Mouse (Mus musculus) cerebellum, postnatal 25 days (tissue): ENCODE measurements around the gene Bhlhe40.

Source experiments
- DNase-seq, 2 experiments: peaks; one replicate each; pipeline ENCODE4 v3.0.0; 2021; ENCODE audit warnings: mixed read lengths in 2 of 2

Gene Bhlhe40

DNA sequence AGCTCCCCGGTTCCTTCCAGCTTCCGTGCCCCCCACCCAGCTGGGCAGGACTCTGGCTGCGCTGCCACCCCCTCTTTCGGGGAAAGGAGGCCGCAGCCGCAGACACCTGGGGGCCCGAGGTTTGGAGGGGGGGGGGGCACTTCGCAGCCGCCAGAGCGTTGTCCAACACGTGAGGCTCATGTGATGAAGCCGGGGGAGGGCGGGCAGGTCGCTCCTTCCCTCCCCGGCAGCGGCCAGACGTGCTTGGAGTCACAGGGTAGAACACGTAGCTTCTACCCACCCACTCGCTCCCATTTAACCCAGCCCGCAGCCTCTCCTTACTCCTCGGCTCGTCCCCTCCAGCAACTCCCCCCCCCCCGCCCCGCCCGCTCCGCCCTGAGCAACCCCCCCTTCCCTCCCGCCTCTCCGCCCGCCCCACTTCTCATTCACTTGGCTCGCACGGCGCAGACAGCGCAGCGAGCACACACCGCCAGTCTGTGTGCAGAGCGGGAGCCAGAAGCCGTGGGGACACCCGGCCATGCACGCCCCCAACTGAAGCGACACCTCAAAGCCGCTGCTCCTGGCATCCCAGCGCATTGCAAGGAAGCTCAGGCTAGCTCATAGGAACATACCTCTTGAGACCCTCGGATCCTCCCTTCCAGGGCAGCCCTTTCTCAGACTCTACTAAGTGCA lies at the start of gene Bhlhe40:
Bhlhe40 (plus strand) TSS at position 424 of the 672 bp plus-strand sequence.
- peak; percentile 90 to 94 for DNase-seq

DNA sequence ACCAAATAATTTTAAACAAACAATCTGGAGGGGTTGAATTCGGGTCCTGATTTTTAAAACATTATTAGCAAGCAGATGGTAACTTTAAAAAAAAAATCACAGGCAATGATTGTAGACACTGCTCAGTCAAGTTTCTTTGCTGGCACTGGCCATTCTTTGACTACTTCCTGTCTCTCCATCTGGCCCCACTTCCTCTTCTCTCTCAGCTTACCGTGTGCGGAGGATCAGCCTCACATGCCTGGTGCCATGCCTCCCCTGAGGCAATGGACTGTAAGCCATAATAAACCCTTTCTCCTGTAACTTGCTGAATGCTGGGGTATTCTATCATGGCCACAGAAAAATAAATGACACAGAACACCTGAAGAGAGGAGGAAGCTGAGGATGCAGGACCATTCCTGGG lies 48.8 kb upstream of the Bhlhe40 start:
- DNase-seq: no peak

GRCm38 (mm10) chr6:108618025-108618424 lies 42.4 kb upstream of the Bhlhe40 start:
- DNase-seq: no peak

DNA sequence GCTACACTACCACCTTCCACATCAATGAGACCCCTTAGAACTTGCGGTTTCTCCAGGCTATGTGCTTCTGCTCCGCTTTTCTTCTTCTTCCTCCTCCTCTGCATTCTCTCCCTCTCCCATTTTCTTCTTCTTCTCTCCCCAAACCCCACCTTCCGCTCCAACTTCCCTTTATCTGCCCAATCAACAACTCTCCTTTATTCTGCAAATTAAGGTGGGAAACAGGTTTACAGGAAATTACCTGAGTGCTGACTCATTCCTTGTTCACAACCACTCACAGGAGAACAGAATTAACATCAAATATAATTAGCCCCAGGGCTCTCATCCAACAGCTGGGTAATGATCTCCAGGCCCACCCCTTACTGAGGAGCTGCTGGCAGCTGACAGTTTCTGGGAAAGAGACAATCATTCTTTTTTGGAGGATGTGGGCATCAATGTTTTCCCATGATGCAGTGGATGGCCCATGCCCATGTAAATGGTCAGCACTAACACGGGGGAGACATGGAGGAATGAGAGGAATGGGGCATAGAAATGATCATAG lies 37.3 kb upstream of the Bhlhe40 start:
- DNase-seq: no peak

DNA sequence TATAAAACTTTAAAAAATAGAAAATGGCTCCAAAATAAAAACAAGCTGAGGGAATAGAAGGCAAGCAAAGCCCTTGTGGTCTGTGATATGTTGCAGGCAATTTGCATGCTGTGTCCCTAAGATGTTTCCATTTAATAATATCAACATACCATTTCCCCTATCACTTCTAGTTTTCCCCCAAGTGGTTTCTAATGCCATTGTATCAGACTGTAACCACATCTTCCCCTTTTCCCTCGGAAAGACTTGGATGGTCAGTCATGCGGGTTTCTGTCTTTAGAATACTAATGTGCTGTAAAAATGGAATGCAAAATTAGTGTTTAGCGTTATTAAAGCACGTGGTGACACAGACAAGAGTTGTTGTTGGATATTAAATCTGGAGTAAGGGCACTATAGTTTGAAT lies 35.5 kb upstream of the Bhlhe40 start:
- no peak for DNase-seq

DNA sequence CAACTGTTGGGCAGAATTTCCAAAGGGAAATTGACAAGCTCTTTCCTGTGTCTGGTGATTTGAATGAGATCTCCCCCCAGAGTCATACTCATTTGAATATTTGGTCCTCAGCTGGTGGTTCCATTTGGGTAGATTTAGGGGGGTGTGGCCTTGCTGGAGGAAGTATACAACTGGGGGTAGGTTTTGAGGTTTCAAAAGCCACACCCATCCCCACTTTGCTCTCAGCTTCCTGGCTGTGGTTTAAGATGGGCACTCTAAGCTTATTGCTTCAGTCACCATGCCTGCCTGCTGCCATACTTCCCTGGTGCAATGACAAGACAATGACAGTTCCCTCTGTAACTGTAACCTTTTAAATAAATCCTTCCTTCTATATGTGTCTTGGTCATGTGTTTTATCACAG lies 29.7 kb upstream of the Bhlhe40 start:
- no peak for DNase-seq

DNA sequence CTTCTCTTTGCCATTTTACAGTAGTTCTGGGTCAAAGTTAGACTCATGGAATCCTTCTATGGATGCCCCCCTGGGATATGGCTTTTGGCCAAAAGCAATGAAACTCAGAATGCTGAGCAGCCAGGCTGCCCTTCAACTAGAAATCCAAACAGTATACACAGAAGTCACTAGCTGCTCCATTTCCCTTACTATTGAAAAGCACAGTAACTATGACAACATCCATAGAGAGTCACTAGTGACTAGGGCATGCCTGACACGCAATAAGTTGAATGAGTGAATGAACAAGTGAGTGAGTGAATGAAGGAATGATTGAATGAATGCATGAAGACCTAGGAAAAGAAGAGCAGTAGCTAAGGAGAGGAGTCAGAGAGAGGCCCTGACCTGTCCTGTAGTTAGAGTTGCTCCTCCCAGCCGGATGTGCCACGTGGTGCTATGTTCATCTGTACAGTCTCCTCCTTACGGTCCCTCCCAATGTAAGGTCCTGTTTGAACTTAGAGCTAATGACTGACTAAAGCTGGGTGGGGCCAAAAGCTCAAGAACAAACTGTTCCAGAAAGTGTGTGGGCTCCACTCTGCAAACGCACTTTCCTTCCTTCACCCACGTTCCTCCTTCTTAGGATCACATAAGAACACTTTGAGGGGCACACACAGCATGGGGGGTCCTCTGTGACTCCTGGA lies 22.1 kb upstream of the Bhlhe40 start:
- no peak for DNase-seq

GRCm38 (mm10) chr6:108642020-108642419 lies 18.4 kb upstream of the Bhlhe40 start:
- no peak for DNase-seq

DNA sequence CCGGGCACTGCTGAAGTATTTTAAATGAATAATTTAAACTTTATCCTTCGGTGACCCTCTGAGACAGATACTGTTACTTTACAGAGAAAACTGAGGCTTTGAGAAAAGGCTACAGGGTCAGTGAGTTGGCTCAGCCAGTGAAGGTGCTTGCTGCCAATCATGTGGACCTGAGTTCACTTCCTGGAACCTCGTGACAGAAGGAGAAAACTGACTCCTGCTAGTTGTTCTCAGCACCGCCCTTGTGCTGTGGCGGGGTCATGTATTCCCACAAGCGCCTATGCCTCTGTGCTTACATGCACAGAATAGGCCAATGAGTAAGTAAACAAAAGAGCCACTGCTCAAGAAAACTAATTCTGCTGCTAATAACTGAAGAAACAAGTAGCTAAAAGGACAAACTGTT lies 17.4 kb upstream of the Bhlhe40 start:
- no peak for DNase-seq

DNA sequence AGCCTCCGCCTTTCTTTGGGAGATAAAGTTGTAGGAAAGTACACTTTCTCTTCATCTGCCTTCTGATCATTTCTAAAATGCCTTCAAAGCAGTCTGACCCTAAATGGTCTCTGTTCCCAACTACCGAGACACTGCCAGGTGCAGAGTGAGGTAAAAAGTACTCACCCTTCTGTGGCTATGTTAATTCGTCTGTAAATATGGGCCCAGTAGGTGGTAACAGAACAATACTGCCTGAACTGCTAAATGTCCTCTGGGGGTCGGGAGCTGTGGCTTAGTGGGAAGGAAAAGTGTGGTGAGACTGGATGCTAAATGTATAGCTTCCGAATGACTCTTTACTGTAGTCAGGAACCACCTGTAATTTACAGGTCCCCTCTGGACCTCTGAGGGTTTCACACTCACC lies 16.1 kb upstream of the Bhlhe40 start:
- DNase-seq: no peak

GRCm38 (mm10) chr6:108647094-108647493 lies 13.3 kb upstream of the Bhlhe40 start:
- DNase-seq: no peak

DNA sequence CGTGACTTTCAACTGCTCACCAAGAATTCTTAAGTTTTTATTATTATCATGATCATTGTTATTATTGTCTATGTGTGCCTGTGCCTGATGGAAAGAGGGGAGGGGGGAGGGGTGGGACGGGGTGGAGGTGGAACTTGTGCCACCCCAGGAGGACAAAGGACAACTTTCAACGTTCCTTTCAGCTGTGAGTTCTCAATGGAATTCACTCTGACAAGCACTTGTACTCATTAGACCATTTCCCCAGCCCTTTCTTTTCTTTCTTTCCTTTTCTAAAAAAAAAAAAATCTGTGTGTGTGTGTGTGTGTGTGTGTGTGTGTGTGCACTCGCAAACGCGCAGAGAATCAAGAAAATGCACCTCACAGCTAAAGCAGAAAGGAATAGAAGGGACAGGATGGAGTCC lies 12.4 kb upstream of the Bhlhe40 start:
- DNase-seq: no peak

- no peak for DNase-seq
Observed at GRCm38 (mm10) chr6:108655861-108656260, 4.6 kb upstream of the Bhlhe40 start.

- peak; percentile 18 to 29 for DNase-seq
Observed at GRCm38 (mm10) chr6:108658051-108658415, 2.4 kb upstream of the Bhlhe40 start.

- DNase-seq: peak; percentile 80 to 82
Observed at GRCm38 (mm10) chr6:108658416-108659201, 1.8 kb upstream of the Bhlhe40 start.

GRCm38 (mm10) chr6:108659221-108659725 lies 1.2 kb upstream of the Bhlhe40 start:
- DNase-seq: peak; percentile 95

- DNase-seq: peak; percentile 87 to 96
Observed at GRCm38 (mm10) chr6:108659726-108660205, 663 bp upstream of the Bhlhe40 start.

DNA sequence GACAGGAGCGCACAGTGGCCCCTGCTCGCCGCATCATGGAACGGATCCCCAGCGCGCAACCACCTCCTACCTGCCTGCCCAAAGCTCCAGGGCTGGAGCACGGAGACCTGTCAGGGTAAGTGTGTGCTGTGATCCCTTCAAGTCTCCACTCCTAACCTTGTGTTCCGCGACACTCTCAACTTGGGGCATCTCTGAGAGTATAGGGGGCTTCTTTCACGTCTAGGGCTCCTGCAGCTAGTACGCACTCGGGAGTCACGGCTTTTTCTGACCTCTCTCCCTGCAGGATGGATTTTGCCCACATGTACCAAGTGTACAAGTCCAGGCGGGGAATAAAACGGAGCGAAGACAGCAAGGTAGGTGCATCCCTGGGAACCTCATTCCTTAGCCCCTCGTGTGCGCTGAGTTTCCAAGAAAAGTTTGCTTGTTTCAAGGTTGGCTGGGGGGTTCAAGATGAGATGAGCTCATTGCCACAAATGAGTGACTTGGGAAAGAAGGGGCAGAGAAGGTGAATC lies 505 bp downstream of the Bhlhe40 start:
- DNase-seq: no peak

DNA sequence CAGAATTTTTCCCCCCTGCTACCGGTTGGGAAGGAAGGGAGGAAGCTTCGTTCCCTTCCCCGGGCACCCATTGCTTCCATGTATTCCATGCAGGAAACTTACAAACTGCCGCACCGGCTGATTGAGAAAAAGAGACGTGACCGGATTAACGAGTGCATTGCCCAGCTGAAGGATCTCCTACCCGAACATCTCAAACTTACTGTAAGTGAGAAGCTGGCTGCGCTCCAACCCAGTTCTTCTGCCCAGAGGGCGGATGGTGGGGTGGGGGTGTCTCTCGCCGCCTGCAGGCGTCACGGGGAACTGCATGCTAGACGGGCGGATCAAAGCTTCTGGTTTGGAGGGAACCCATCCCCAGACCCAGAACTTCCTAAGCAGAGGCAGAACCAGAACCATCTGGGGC lies 983 bp downstream of the Bhlhe40 start:
- peak; percentile 93 to 95 for DNase-seq

DNA sequence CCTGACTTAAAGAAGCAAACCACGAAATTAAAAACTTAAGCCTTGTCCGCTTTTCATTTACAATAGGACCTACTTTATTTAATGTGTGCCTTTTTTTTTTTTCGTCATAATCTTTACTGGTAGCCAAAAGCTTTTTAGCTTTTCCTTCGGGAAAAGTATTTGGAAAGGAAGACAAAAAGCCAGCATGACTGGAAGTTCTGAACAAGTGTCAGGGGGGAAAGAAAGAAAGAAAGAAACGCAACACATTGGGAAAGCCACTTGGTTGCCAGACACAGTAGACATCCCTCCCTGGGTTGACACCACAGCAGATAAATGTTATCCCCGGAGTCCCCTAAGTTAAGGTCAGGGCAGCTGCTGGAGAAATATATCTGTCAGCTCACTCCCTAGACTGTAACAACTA lies 1.5 kb downstream of the Bhlhe40 start:
- no peak for DNase-seq

DNA sequence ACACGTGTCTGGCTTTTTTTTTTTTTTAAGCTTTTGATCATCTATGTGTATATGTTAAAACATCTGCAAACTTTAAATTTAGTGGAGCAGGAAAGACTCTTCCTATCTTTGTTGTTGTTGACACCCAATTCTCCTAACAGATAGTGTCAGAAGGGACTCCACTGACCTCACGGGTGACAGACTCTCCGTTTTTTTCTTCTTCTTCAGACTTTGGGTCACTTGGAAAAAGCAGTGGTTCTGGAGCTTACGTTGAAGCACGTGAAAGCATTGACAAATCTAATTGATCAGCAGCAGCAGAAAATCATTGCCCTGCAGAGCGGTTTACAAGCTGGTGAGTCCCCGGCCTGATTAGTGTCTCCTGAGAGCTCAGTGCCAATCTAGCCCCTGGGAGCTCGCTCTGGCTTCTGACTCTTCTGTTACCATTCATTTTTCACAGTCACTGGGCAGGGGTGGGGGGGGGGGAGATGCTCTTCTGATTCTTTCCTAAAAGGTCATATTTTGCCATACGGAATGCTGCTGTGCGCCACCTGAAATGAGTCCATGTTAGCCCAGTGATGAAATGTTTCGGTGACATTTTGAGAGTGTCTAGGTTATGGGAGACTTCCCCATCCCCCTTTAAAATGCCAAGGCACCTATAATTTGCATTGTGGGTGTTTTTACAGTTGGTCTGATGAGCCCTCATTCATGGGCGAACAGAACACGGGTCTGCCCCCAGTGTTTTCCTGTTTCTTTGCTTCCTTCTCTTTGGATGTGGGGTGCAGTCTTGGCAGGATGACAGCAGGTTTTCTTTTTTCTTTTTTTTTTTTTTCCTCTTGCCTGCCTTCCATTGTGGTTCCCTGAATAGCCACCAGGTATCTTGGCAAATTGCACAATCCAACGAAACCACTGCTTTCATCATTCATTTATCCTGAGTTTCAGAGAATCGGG lies 2.1 kb downstream of the Bhlhe40 start:
- DNase-seq: peak; percentile 17 to 27
